Mouse (Mus musculus) bone marrow, adult 2 months (tissue): ENCODE measurements around the gene Acot11.

Experiments used
- CTCF ChIP-seq: fragments of 200-500 bp; IDR thresholded peaks from 2 replicates; pipeline ENCODE4 v1.5.1; 2011; ENCODE audit warnings: low read length, control low read depth; ENCODE audit not compliant: control insufficient read depth, insufficient read depth
- POLR2A ChIP-seq: fragments of 200-500 bp; IDR thresholded peaks from 2 replicates; pipeline ENCODE4 v1.6.1; 2011; ENCODE audit warnings: low read depth, mild to moderate bottlenecking, control low read depth, low read length, borderline replicate concordance; ENCODE audit not compliant: control insufficient read depth

DNA sequence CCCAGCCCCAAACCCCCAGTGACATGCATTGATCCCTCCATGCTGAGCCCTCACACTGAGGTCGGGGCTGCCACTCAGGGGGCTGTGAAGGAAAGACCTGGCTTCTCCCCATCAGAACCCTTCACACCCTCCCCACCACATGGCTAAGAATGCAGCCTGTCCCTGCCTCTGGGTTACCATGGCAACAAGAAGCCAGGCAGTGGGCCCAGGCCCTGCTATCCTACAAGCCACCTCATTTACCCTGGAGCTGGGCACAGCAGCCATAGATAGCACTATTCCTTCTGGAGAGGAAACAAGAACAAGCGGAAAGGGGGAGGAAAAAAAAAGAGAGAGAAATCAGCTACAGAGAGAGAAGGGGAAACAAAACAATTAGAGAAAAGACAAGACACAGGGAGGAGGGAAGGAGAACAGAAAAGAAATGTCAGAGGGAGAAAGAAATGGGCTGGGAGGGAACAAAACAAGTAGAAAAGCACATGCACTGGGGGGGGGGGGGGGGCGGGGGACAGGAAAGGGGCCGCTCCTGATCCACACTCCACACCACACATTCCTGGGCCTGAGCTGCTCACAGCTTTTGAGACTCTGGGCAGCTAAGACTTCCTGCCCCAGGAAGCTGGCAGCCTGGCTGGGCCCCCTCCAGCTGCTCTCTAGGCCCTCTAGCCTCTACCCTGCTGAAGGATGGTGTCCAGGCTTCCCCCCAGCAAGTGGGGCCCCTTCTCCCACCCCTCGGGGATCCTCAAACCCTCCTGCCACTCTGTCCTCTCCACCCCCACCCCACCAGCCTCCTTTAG, 18.9 kb downstream of the Acot11 start:
- TF ChIP-seq POLR2A (no peak), CTCF (no peak)
